Mouse (Mus musculus) cerebellum, adult 9-10 months (tissue): ENCODE data around the gene Irak1bp1.

Source experiments
- DNase-seq: peaks from one replicate; pipeline ENCODE4 v3.0.0; 2022

The Irak1bp1 gene

GRCm38 (mm10) chr9:82884177-82884576 is 54.8 kb downstream of the Irak1bp1 start:
- DNase-seq = no peak

GRCm38 (mm10) chr9:82888645-82889044 is 59.3 kb downstream of the Irak1bp1 start:
- no peak for DNase-seq
